Mouse (Mus musculus) layer of hippocampus, adult 11-12 months (tissue): Measurements from ENCODE around the gene Dppa3.

ENCODE experiments used
- DNase-seq: peaks from one replicate; pipeline ENCODE4 v3.0.0; 2022; ENCODE audit warnings: low spot score

Dppa3 gene

DNA sequence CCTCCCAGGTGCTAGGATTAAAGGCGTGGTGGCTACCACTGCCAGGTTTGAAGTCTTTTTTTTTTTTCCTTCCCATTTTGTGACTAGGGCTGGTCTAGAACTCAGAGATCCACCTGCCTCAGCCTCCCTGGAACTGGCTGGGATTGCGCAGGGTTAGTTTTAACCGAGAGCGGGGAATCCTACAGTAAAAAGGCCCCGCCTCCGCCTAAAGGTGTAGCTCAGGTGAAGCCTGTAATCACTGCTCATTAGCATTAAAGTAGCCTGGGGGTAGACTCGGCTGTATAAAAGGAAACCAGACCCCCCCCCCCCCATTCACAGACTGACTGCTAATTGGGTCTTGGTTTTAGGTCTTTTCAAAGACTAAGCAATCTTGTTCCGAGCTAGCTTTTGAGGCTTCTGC lies at the start of gene Dppa3:
Dppa3 (plus strand) TSS at position 301 of the 400 bp plus-strand sequence.
- DNase-seq: no peak

DNA sequence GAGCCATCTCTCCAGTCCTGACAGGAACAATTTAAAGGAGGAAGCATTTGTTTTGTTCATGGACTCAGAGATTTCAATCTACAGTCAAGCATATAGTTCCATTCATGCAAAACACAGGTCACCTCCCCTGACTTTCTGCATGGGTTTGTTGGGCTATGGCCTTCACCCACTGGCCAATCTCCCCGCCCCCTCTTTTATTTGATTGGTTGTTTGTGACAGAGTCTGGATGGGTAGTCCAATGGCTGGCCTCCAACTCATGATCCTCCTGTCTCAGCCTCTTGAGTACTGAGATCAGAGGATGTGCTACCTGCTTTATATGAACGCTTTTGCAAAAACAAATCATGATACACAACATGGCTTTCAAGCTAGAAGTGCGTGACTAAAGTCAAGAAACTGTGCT lies 49.2 kb upstream of the Dppa3 start:
- DNase-seq: no peak

DNA sequence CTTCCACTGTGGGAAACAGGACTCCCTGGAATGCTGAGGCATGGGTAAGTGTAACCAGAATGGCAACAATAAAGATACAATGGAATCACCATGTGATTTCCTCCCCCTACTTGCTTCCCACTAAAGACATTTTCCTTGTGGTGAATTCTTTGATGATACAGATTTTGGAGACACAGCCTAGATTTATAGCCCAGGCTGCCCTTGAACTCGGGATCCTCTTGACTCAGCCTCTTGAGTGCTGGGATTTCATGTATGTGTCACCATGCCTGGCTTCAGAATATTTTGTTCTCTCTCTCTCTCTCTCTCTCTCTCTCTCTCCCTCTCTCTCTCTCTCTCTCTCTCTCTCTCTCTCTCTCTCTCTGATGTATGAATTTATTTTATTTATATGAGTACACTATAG lies 47.1 kb upstream of the Dppa3 start:
- no peak for DNase-seq

DNA sequence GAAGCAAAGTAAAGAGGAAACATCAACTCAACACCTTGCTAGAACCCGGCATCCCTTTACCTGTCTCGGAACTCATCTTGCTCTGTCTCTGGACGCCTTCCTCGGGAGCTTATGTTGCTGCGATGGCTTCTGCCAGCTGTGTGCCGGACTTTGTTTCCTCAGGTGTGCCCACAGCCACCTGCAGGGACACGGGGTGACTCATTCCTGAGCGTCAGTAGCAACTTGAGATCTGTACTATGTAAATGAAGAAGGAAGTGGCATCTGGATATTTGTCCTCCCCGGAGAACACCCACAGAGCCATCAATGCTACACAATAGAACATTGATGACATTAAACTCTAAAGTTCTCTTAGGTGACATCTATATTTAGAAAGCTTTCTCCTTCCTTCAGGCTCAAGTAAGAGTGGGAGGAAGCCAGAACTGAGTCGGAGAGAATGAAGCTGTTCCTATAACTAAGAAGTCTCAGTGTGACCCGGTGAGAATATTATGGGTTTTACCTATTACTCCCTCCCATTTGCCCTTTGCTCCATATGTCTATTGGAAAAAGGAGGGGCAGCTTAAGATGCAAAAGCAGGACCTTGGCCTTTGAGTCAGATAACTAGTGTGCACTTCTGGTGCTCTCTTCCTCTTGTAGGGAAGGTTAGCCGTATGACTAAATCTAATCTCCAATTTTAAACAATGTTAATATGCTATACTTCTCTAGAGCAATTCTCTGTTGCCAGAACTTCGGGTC lies 35.0 kb upstream of the Dppa3 start:
- DNase-seq: no peak

DNA sequence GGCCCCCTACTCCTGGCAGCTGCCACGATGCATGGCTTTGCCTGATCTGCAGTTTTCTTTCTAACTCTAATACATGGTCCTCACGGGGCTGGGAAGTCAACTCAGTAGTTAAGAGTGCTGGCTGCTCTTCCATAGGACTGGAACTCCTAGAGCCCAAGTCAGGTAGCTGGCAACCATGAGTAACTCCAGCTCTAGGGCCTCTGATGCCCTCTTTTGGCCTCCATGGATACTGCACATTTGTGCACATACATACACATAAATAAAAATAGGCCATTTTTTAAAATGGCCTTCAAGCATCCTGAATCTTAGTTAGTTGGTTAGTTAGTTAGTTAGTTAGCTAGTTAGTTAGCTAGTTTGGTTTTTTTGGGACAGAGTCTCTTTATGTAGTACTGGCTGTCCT lies 33.3 kb upstream of the Dppa3 start:
- DNase-seq: no peak

DNA sequence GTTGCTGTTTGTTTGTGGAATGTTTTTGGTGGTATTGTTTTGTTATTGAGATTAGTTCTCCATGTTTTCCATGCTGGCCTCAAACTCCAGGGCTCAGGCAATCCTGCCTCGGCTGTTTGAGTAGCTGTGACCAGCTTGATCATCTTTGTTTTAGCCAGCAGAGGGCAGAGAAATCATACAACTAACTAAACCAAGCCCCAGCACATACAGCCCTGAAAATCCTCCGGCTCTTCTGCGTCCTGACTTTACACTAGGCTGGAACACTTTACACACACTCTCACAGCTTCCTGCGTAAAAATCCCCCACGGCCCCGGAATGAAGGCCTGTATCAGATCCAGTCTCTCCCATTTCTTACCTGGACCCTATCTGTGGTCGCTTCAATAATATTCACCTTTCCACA lies 30.6 kb upstream of the Dppa3 start:
- peak; percentile 31 for DNase-seq

DNA sequence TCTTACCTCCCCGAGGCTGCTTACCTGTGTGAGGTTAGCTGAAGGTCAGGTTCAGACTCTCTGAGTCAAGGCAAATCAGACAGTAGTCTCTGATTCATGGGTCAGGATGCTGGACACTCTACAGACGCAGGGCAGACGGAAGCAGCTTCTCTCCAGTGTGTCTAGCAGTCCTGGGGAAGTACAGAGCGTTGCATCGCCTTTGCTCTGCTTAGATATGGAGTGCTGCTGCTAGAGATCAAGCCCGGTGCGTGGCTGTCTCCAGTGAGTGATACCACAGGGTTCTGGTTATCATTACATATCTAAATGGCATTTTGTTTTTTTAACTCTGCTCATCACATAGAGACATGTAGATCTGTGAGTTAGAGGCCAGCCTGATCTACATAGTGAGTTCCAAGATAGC lies 29.6 kb upstream of the Dppa3 start:
- DNase-seq: no peak

DNA sequence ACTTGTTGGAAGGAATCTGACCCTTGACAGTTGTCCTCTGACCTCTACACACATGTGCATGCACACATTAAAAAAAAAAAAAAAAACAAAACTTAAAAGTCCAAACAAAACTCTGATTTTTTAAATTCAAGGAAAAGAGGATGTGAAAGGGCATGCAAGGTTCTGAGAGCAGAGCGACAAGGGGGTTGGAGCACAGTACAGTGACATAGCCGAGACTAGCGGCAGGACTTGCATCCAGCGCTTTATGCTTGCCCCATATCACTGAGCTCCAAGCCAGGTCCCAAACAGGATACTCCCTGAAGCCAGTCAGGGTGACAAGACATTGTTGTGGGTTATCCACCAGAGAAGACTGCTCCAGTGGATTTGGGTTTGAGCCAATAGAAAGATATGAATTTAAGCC lies 28.2 kb upstream of the Dppa3 start:
- DNase-seq: no peak

DNA sequence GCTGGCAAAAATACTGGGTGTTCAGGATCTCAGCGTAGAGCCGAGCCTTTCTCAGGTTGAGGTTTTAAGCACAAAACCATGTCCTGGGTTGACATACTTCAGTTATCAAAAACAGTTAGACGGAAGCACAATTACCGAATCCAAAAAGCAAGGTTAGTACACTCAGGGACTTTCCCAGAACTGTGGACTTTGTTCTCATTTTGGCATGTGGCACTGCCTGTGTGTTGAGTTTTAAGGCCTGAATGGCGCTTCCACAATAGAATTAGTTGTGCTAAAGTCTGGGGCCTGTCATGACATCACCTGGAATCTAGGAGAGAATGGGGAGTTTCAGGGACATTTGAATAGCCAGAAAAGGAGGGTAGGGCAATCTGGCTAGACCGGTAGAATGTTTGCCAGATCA lies 27.8 kb upstream of the Dppa3 start:
- no peak for DNase-seq

DNA sequence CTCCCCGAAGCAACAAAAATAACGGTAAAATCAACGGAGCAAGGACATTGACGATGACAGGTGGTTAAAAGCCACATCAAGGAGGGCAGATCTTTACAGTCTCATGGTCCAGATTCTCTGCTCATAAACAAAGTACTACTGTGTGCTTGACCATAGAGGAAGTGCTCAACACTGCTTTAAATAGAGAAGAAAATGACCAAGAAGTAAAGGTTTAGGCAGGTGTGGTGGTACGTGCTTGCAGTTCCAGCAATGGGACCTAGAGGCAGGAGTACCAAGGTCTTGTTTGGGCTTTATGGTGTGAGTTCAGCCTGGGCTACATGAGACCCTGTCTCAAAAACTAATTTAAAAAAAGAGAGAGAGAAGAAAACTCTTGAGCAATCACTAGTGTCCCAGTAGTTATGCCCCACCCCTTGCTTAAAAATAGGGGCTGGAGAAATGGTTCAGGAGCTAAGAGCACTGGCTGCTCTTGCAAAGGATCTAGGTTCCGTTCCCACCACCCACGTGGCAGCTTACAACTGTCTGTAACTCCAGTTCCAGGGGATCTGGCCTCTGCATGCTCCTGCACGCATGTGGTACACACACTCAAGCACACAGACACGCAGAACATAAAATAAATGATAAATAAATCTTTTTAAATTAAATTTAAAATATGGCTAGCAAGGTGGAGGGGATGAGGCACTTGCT lies 27.0 kb upstream of the Dppa3 start:
- DNase-seq: no peak

DNA sequence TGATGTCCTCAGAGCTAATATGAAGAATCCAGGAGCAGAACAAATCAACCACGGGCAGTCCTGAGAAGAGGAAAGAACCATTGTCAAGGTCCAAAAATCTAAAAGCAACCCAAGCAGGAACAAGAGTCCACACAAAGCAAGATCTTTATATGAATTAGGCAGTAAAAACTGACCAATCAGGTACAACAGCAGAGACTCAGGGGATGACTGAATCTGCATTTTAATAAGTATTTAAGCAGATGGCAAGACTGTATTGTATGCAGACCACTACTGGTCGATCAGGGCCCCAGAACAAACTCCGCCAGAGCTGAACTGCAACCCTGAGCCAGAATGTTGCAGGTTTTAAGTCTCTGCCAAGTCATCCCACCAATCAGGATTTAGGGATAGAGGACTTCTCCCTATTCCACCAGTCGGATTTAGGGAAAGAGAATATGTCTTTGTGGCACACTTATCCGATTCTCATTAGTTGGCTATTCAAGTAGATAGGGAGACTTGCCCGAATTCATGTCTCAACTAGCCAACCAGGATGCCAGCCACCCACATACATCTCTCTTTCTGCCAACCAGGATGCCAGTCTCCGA lies 26.1 kb upstream of the Dppa3 start:
- no peak for DNase-seq

DNA sequence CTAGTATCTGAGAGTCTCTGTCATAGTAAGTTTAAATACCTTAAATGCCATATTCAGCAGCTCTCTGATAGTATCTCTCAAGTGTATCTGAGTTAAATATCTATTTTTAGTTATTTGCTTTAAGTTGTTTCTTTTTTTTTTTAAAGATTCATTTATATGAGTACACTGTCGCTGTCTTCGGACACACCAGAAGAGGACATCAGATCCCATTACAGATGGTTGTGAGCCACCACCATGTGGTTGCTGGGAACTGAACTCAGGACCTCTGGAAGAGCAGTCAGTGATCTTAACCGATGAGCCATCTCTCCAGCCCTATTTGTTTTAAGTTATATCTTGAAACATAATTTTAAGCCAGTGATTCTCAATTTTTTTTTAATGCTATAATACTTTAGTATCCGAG lies 25.2 kb upstream of the Dppa3 start:
- no peak for DNase-seq

DNA sequence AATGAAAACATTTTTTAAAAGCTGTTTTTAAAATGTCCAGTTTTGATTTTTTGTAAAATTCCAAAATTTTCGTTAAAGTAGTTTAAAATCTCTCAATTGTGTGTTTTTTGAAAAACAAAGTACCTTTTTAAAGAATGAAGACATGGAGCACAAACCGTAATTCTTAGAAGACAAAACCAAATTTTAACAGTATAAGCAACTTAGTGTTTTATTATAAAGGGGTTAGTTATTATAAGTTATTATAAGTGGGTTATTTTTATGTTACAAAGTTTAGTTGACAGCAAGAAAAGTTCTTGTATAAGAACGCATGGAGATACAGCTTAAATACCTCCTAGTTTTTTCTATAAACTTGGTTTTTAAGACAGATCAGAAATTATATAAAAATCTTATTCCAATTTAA lies 24.6 kb upstream of the Dppa3 start:
- no peak for DNase-seq

DNA sequence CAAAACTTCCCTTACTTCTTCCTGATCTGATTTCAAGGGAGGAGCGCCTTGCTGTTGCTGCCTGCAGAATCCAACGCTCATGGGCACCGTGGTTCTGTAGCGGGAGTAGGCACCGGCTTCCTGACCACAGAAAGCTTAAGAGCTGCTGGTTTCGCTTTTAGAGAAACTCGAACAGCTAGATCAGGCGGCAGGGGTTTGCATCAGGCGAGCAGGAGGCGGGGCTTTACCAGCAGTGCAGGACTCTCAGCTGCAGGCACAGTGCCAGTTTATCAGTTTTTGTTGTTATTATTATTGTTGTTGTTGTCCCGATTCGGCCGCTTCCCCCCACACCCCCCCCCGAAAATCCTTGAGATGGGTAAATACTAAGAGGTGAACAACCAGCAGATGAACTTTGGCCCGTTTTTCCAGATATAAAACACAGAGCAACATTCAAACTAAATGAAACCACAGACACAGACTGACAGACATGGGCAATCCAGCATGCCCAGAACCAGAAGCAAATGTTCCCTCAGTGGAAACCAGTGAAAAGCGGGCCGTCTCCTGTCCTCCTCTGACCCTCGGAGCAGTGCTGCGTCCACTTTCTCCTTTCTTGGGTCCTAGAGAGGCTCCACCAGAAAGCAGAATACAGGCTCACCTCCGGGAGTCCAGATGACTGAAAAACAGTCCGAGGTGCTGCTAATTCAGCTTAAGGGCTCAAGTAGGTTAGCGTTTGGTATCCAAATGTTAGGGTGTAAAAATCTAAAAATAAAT lies 23.8 kb upstream of the Dppa3 start, which contains the start of gene Apobec1:
Apobec1 (minus strand) TSS at position 203 of the 750 bp plus-strand sequence.
- peak; percentile 58 for DNase-seq

DNA sequence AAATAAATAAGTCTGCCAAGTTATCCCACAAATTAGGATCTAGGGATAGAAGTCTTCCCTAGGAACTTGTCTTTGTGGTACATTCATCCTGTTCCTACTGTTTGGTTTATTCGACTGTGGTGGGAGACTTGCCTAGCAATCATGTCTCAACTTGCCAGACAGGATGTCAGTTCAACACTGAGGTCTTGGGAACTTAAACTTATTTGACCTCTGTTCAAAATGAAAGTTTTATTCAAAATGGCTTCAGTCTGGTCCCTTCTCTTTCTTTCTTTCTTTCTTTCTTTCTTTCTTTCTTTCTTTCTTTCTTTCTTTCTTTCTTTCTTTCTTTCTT lies 23.3 kb upstream of the Dppa3 start:
- DNase-seq: no peak

DNA sequence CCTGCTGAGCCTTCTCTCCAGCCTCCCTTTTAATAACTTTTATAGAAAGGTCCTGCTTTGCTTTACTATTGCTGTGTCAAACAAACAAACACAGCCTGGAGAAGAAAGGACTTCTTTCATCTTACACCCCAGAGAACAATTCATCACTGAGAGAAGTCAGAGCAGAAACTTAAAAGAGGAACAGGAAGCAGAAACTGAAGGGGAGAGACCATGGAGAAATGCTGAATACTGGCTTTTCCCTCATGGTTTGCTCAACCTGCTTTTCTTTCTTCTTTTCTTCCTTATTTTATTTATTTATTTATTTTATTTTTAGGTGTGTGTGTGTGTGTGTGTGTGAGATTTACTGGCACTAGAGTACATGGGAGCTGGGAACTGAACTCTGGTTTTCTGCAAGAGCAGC lies 21.9 kb upstream of the Dppa3 start:
- no peak for DNase-seq

DNA sequence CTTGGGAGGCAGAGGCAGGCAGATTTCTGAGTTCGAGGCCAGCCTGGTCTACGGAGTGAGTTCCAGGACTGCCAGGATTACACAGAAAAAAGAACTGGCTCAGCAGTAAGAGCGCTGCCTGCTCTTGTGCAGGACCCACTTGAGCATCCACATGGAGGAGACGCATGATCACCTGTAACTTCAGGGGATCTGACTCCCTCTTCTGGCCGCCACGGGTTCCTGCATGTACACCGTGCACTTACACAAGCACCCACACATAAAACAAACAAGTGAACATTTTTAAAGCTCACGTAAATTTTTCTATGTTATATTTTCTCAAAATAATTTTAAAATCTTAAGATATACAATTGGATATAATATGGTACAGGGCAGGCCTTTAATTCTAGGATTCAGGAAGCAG lies 20.7 kb upstream of the Dppa3 start:
- no peak for DNase-seq

DNA sequence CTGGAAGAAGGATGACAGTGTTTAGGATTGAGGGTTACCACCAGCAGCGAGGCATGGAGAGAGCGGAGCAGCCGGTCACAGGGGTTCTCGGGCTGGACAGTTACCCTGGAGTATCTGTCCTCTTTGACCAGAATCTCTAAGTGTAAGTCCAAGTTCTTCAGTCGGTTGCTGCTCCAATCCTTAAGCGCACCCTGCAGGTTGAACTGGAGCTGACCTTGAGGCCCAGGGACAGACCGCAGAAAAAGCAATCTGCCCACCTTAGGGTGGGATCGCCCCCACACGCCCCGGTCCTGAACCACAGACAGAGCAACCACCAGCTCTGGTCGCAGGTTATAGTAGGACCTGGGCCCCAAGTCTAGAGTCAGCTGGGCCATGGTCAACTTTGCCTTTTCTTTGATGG lies 19.5 kb upstream of the Dppa3 start:
- DNase-seq: no peak

DNA sequence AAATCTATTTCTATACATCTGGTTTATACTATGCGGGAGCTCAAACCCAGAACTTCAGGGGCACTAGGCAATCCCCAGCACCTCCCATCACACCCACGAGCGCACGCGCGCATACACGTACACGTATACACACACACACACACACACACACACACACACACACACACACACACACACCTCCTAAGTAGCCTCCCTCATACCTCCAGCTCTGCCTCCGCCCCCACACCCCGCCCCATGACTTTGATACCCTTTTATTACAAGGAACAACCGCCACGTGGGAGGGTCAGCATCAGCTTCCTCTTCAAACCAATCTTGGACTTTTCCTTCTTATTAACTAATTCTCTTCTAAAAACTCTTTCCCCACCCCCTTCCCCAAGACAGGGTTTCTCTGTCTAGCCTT lies 18.5 kb upstream of the Dppa3 start:
- no peak for DNase-seq

DNA sequence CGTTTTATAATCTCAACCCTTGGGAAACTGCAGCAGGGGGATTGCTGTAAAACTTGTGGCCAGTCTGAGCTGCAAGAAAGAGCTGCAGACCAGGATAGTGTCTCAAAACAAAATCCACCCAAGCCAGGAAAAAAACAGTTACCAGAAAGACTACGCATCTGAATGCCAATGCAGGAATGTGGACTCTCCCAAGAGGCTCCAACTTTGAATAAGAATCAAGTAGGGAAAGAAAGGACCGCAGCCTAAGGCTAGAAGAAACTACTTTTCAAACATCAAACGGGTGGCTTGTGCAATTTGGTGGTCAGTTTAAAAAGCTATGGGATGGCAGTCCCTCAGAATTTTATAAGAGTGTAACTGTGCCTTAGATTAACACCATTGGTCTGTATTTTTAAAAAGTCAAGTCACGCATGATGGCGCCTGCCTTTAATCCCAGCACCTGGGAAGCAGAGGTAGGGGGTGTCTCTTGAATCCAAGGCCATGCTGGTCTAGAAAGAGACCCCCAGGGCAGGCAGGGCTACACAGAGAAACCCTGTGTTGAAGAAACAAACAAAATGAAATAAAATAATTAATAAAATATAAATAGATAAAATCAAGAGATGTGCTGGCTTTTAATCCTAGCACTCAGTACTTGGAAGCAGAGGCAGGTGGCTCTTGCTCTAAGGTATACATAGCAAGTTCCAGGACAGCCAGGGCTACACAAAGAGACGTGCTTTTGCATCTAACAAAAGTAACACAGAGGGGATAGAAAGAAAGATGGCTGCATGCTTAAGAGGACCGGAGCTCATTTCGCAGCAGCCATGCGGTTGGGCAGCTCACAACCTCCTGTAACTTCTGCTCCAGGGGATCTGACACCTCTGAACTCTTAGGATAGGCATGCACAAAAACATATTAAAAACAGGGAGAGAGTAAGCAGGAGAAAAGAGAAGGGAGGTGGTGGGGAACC lies 17.5 kb upstream of the Dppa3 start:
- DNase-seq: no peak

DNA sequence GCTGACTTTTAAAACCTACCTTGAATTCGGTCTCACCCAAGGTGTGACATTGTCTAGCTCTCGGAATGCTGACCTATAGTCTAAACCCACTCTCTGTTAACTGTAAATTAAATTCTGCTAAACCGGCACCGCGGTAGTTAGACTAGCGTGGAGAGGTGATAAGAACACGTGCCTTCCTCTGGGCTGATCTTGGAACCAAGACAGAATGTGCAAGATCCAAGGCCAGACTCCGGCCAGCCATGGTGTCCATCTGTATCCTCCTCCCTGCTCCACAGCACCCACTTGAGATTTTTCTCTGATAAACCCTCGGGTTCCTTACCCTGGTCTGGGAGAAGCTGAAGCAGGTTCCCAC lies 16.9 kb upstream of the Dppa3 start:
- no peak for DNase-seq

DNA sequence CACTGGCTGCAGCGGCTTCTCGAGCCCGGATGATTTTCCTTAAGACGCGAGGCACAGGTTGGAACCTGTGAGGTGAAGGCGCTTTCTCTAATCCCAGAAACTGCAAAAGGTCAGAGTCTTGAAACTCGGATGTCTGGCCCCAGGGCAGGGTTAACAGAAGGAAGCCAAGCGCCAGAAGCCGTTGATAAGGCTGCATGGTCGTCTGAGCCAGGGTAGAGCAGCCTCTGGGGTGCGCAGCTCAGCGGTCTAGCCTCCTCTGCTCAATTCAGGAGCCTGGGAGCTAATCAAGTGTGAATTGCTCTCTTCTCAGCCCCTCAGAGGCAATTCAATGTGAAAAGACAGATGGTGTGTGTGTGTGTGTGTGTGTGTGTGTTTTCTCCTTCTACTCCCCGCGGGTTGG lies 16.4 kb upstream of the Dppa3 start, which contains the start of gene Gdf3:
Gdf3 (minus strand) TSS at position 317 of the 400 bp plus-strand sequence.
- DNase-seq: no peak
